Mouse (Mus musculus) ES-Bruce4 (cell line): ENCODE measurements around the gene Pheta1. TPM values are rescaled to one million over a fixed set of nuclear protein-coding genes. Genes with fewer than 3 reads are reported as not detected.
A peak's percentile ranks its signal among the peaks of the same experiment; 100 is the strongest.

Source experiments
- H3K27ac ChIP-seq: 2 replicates; pipeline ENCODE4 v1.5.1; 2012; ENCODE audit warnings: low read length, inconsistent platforms; ENCODE audit not compliant: insufficient read depth
- H3K27me3 ChIP-seq: 2 replicates; pipeline ENCODE4 v1.6.1; 2012; ENCODE audit warnings: mild to moderate bottlenecking, low read length, inconsistent platforms; ENCODE audit not compliant: control insufficient read depth, poor library complexity, insufficient read depth, severe bottlenecking
- H3K36me3 ChIP-seq: 2 replicates; pipeline ENCODE4 v1.6.1; 2012; ENCODE audit warnings: inconsistent platforms, mild to moderate bottlenecking, low read length, moderate library complexity; ENCODE audit not compliant: control insufficient read depth, poor library complexity, insufficient read depth, severe bottlenecking
- H3K4me1 ChIP-seq: one replicate; pipeline ENCODE4 v1.8.1; 2011; ENCODE audit warnings: low read length; ENCODE audit not compliant: control insufficient read depth, insufficient read depth
- H3K4me3 ChIP-seq: 2 replicates; pipeline ENCODE4 v1.5.1; 2011; ENCODE audit warnings: low read depth, mild to moderate bottlenecking, low read length
- H3K9ac ChIP-seq: 2 replicates; pipeline ENCODE4 v1.6.1; 2012; ENCODE audit warnings: low read depth, mild to moderate bottlenecking, inconsistent platforms; ENCODE audit not compliant: poor library complexity, severe bottlenecking
- H3K9me3 ChIP-seq: replicated peaks from 2 replicates; pipeline ENCODE4 v1.6.1; 2012; ENCODE audit warnings: mild to moderate bottlenecking, low read length, inconsistent platforms; ENCODE audit not compliant: control insufficient read depth, poor library complexity, insufficient read depth, severe bottlenecking
- CTCF ChIP-seq: IDR thresholded peaks from one replicate; pipeline ENCODE4 v1.8.1; 2011; ENCODE audit warnings: low read depth, low read length
- EP300 ChIP-seq: IDR thresholded peaks from 2 replicates; pipeline ENCODE4 v1.6.1; 2011; ENCODE audit warnings: low read depth, low read length; ENCODE audit not compliant: insufficient read depth
- POLR2A ChIP-seq: IDR thresholded peaks from one replicate; pipeline ENCODE4 v1.8.1; 2011; ENCODE audit warnings: low read length; ENCODE audit not compliant: insufficient read depth
- polyA plus RNA-seq: library from polyadenylated mRNA; stranded (reverse); fragments of >200 nt; gene quantifications from 2 replicates; pipeline ENCODE4 v1.2.4, GENCODE M21; 2011; ENCODE audit warnings: low read depth; ENCODE audit not compliant: missing spikeins, insufficient read depth, insufficient read length

Gene Pheta1
- 5.8 TPM in 2 replicates for polyA plus RNA-seq

DNA sequence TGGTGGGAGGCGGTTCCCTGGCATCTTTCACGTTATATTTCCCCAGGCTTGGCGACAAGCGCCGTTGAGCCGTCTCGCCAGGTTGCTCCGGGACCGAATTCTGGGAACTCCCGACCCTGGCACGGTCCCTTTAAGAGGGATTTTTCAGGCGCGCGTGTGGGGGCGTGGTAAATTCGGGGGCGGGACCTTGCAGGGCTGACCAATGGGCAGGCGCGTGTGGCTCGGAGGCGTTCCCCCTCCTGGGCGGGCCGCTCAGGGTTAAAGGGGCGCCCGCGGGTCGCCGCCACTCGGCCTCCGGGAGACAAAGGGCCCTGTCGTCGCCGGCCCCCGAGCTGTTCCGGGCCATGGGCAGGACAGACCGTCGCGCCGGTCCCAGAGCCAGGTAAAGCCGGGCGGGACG is at the start of gene Pheta1:
Gene Pheta1, plus strand, starts transcription at position 242 of the 400 bp plus-strand sequence.
- Histone ChIP-seq H3K27ac (peak within 1 kb of the TSS; percentile 65), H3K4me1 (peaks cover 4% of the 10 kb centered on the region), H3K4me3 (peak within 1 kb of the TSS; percentile 89), H3K9ac (peak within 1 kb of the TSS; percentile 81), H3K9me3 (no peaks in the 10 kb centered on the region), H3K36me3 (no peaks in the 10 kb centered on the region), H3K27me3 (no peaks in the 10 kb centered on the region)
- TF ChIP-seq POLR2A (peak; percentile 76), EP300 (no peak)

DNA sequence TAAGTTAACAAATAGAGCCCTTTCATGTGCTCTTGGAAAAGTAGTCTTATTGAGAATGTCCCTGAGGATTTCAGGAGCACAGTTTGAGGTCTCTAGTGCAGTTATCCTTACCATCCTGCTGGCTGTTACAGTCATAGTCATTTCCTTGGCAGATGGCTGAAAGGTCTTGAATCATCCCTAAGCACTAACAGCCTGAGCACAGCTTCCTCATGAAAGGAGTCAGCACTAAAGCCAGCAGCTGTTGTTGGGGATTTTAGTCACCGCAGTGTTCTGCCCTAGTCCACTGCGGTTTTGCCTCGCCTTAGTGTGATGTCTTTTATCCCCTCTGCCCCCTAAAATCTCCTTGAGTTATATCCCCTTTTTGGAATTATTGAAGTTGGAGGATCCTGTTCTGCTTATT is 41.6 kb upstream of the Pheta1 start:
- H3K27me3 ChIP-seq: no peaks in the 10 kb centered on the region
- no peaks in the 10 kb centered on the region for H3K4me1 ChIP-seq
- no peak overlapping the region for H3K27ac ChIP-seq
- H3K9me3 ChIP-seq: no peaks in the 10 kb centered on the region
- H3K4me3 ChIP-seq: no peak overlapping the region
- no peak overlapping the region for H3K9ac ChIP-seq
- TF ChIP-seq POLR2A: no peak
- no peak for TF ChIP-seq CTCF
- no peak for TF ChIP-seq EP300
- H3K36me3 ChIP-seq: peaks cover 35% of the 10 kb centered on the region

DNA sequence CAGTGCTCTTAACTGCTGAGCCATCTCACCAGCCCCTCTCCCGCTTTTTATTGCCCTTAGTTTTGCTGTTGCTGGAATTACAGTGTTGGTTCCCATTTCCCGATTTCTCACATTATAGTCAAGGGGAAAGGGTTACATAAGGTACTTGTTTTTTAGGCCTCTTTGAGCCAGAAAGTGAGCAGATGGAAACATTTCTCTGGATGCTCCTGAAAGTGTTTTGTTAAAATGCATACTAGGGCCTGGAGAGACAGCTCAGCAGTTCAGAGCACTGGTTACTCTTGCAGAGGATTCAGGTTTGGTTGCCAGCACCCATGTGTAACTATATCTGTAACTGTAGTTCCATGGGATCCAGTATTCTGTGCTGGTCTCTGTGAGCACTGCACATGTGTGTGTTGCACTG is 40.6 kb upstream of the Pheta1 start:
- Histone ChIP-seq H3K9me3 (no peaks in the 10 kb centered on the region), H3K27ac (no peak overlapping the region), H3K36me3 (peaks cover 25% of the 10 kb centered on the region), H3K9ac (no peak overlapping the region), H3K27me3 (no peaks in the 10 kb centered on the region), H3K4me3 (no peak overlapping the region), H3K4me1 (no peaks in the 10 kb centered on the region)
- TF ChIP-seq POLR2A: no peak

DNA sequence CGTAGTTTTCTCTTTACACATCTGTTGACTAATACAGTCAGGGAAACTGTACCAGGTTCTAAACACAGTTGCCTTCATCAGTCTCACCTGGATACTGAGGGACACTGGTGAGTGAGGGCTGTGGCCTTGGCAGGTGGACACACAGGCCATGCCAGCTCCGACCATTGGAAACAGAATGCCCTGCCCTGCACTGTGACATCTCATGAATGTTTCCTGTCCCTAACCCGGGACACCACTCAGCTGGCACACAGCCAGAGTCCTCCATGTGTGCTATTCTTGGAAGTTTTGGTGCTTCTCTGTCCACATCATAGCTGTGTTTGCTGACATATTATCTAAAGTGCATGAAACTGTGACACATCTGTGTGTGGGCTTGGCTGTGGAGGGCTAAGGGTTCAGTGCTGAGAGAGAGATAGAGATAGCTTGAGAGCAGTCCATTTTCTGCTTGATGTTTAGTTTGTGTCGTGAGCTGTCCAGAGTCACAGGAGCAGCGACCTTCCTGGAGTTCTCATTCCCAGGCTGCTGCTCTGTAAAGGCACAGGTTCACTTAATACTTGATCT is 39.0 kb upstream of the Pheta1 start:
- Histone ChIP-seq H3K36me3 (peaks cover 11% of the 10 kb centered on the region), H3K27ac (no peak overlapping the region), H3K4me3 (no peak overlapping the region), H3K27me3 (no peaks in the 10 kb centered on the region), H3K9ac (no peak overlapping the region), H3K4me1 (no peaks in the 10 kb centered on the region), H3K9me3 (no peaks in the 10 kb centered on the region)
- TF ChIP-seq POLR2A (no peak), CTCF (no peak), EP300 (no peak)

DNA sequence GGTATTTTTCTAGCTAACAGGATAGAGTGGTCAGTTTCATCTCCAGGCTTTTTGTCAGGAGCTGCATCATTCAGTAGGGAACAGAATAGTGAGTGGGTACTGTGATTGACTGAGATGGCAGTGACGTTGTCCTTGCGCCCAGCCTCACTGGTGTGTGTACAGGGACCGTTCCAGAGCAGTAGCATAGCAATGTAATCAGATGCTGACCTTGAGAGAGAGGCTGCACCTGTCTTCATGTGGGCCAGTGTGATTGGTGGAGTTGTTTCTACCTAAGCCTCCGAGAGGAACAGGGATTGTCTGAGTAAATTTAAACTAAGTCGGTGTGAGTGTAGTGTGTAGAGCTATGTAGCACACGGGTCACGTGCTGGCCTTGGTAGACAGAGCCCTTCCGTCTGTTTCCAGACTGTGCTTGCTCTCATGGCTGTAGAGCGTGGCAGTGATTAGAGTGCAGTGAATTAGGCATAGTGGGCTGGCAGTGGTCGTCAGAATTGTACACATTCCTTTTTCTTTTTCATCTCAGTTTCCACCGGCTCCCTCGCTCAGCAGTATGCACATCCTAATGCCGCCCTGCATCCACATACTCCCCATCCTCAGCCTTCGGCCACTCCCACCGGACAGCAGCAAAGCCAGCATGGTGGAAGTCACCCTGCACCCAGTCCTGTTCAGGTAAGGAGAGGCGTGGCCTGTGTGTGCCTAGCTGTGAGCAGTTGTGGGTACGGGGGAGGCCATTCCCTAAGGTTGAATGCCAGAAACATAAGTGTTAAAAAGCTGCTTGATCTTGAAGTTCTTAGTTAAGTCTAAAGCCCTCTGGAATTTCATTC is 38.2 kb upstream of the Pheta1 start:
- Histone ChIP-seq H3K27ac (no peak overlapping the region), H3K36me3 (peaks cover 10% of the 10 kb centered on the region; the same call in 1 of the 2 replicates), H3K4me1 (no peaks in the 10 kb centered on the region), H3K9ac (no peak overlapping the region), H3K27me3 (no peaks in the 10 kb centered on the region), H3K4me3 (no peak overlapping the region), H3K9me3 (no peaks in the 10 kb centered on the region)
- TF ChIP-seq EP300: no peak
- no peak for TF ChIP-seq POLR2A
- TF ChIP-seq CTCF: no peak

DNA sequence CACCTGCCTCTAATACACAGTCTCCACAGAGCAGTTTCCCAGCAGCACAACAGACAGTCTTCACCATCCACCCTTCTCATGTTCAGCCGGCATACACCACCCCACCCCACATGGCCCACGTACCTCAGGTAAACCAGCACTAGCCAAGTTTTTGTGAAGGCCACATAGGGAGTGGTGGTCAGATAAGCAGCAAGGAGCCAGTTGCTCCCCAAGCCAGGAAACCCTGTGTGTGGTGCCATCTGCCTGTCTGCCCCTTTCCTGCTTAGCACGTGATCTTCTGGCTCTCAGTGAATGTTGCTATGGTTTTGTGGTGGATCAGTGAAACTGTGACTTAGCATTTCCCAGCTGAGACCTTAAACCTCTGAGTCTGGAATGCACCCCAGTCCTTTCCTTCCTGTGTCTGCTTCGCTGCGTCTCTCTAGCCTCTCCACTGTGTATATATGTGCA is 37.3 kb upstream of the Pheta1 start:
- Histone ChIP-seq H3K4me3 (no peak overlapping the region), H3K9me3 (no peaks in the 10 kb centered on the region), H3K36me3 (peaks cover 8% of the 10 kb centered on the region), H3K4me1 (no peaks in the 10 kb centered on the region), H3K27ac (no peak overlapping the region), H3K9ac (no peak overlapping the region), H3K27me3 (no peaks in the 10 kb centered on the region)
- TF ChIP-seq EP300 (no peak), CTCF (no peak), POLR2A (no peak)
